Mouse (Mus musculus) liver, embryonic 16.5 days (tissue): Measurements from ENCODE around the gene Tfr2. TPM values are rescaled to one million over a fixed set of nuclear protein-coding genes. Genes with fewer than 3 reads are reported as not detected.

Experiments
- ATAC-seq: fragments of 200-750 bp; cut with Nextera tagmentation; 2 replicates; pipeline ENCODE4 v1.8.0; 2017; ENCODE audit warnings: low read depth, mild to moderate bottlenecking, moderate number of reproducible peaks, moderate library complexity
- H3K27ac ChIP-seq: fragments of 300-500 bp; sonication (generic); 2 replicates; pipeline ENCODE4 v1.5.1; 2014; ENCODE audit warnings: mild to moderate bottlenecking, low read length
- H3K27me3 ChIP-seq: fragments of 300-500 bp; sonication (generic); 2 replicates; pipeline ENCODE4 v1.6.1; 2014; ENCODE audit warnings: low read depth, low read length, mixed read lengths; ENCODE audit not compliant: control insufficient read depth, insufficient read depth
- H3K36me3 ChIP-seq: fragments of 300-500 bp; sonication (generic); 2 replicates; pipeline ENCODE4 v1.6.1; 2014; ENCODE audit warnings: mild to moderate bottlenecking; ENCODE audit not compliant: control insufficient read depth, insufficient read depth
- H3K4me1 ChIP-seq: fragments of 300-500 bp; sonication (generic); 2 replicates; pipeline ENCODE4 v1.6.1; 2014; ENCODE audit warnings: low read depth, low read length, mixed read lengths; ENCODE audit not compliant: control insufficient read depth
- H3K4me2 ChIP-seq: fragments of 300-500 bp; sonication (generic); 2 replicates; pipeline ENCODE4 v1.6.1; 2014; ENCODE audit warnings: low read depth, low read length, mixed read lengths
- H3K4me3 ChIP-seq: fragments of 300-500 bp; sonication (generic); 2 replicates; pipeline ENCODE4 v1.5.1; 2014; ENCODE audit warnings: low read depth, mild to moderate bottlenecking, low read length
- H3K9ac ChIP-seq: fragments of 300-500 bp; sonication (generic); 2 replicates; pipeline ENCODE4 v1.6.1; 2014; ENCODE audit warnings: low read depth, low read length
- H3K9me3 ChIP-seq: fragments of 300-500 bp; sonication (generic); replicated peaks from 2 replicates; pipeline ENCODE4 v1.6.1; 2016; ENCODE audit warnings: low read length; ENCODE audit not compliant: control insufficient read depth
- WGBS: fragments of 180-500 bp; shearing (Covaris S2); extraction: QIAGEN DNeasy Blood & Tissue Kit; methylation state at CpG from one replicate; pipeline ENCODE4 v1.1.7; 2014; ENCODE audit not compliant: insufficient replicate concordance; 5-methylcytosine and 5-hydroxymethylcytosine counted together
- polyA plus RNA-seq: library from polyadenylated mRNA; unstranded; fragments of >200 nt; fragmentation: Nextera tagmentation; extraction: Ambion mirVana; gene quantifications from 2 replicates; pipeline ENCODE4 v1.2.1, GENCODE M21; 2015

The Tfr2 gene
- polyA plus RNA-seq, 1 experiment from 2014 or later = 62.5 TPM

DNA sequence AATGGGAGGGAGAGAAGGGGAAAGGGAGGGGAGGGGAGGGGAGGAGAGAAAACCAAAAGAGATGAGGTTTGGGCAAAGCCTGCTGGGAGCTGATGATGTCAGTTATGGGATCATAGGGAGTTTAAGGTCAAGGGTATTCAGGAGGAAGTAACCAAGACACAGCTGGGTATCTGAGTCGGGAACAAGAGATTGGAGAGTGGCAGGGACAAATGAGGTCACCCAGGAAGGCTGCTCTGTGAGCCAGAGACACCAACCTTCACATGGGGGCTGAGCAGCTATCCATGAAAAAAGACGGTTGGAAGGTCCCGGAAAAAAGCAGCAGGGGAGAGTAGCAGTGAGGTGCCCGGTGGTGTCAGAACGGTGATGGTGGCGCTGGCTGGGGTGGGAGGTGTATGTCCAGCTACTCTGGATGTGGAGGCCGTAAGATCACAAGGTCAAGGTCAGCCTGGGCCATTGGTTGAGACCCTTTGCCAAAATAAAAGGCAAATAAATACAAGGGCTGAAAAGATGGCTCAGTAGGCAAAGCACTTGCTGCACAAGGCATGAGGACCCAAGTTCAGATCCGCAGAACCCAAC lies 1.3 kb upstream of the Tfr2 start:
- Histone ChIP-seq H3K27me3 (no peaks in the 10 kb centered on the region; the same call in 1 of the 2 replicates), H3K36me3 (no peaks in the 10 kb centered on the region), H3K9me3 (no peaks in the 10 kb centered on the region), H3K4me2 (no peak overlapping the region), H3K4me3 (no peak overlapping the region), H3K4me1 (peaks cover 40% of the 10 kb centered on the region), H3K27ac (no peak overlapping the region), H3K9ac (no peak overlapping the region)
- no peak for ATAC-seq
- WGBS = 76% methylated on average over 8 of the region's 8 CpGs

DNA sequence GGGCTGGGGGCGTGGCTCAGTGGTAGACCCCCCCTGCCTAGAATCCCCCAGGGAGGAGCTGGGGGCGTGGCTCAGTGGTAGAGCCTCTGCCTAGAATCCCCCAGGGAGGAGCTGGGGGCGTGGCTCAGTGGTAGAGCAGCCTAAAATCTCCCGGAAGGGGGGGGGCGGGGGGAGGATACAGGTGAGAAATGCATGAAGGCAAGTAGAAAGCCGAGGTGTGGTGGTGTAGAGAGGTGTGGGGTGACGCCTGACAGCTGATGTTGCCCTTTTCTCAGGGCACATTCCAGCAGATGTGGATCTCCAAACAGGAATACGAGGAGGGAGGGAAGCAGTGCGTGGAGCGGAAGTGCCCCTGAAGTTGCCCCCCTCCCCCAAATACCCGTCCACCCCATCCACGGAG lies 609 bp upstream of the Tfr2 start:
- H3K9ac ChIP-seq = peak overlapping the region; percentile 55; the same call in 1 of the 2 replicates
- no peaks in the 10 kb centered on the region for H3K36me3 ChIP-seq
- peak overlapping the region; percentile 91; the same call in 1 of the 2 replicates for H3K27ac ChIP-seq
- H3K4me3 ChIP-seq = 0 out of 2 replicates have a peak overlapping the region, but pooled peaks have one; percentile 69
- peaks cover 40% of the 10 kb centered on the region for H3K4me1 ChIP-seq
- peak overlapping the region; percentile 96 for H3K4me2 ChIP-seq
- ATAC-seq = no peak
- H3K9me3 ChIP-seq = no peaks in the 10 kb centered on the region
- no peaks in the 10 kb centered on the region; the same call in 1 of the 2 replicates for H3K27me3 ChIP-seq
- WGBS = 57% methylated on average over 12 of the region's 12 CpGs

DNA sequence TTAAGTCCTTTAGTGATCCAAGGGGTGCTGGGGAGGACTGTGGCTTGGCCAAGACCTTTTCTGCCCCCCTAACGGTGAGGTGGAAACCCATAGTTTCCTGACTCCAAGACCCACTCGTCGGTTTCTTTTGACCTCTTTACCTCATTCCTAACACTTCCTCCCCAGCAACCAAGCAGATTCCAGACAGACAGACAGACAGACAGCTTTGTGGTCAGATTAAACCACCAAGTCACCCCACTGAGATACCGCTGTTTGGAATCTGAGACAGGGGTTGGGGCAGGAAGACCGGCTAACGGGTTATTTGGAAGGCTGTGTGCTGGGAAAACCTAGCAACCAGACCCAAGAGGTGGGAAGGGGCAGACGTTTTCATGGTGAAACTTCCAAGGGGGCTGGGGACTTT lies 541 bp downstream of the Tfr2 start:
- H3K4me3 ChIP-seq = peak overlapping the region; percentile 69
- H3K4me1 ChIP-seq = peaks cover 40% of the 10 kb centered on the region
- peak overlapping the region; percentile 91 for H3K27ac ChIP-seq
- 2% methylated on average over 7 of the region's 7 CpGs for WGBS
- H3K36me3 ChIP-seq = peaks cover 6% of the 10 kb centered on the region
- ATAC-seq = no peak
- H3K9ac ChIP-seq = peak overlapping the region; percentile 79
- no peaks in the 10 kb centered on the region for H3K9me3 ChIP-seq
- no peaks in the 10 kb centered on the region; the same call in 1 of the 2 replicates for H3K27me3 ChIP-seq
- H3K4me2 ChIP-seq = peak overlapping the region; percentile 96

DNA sequence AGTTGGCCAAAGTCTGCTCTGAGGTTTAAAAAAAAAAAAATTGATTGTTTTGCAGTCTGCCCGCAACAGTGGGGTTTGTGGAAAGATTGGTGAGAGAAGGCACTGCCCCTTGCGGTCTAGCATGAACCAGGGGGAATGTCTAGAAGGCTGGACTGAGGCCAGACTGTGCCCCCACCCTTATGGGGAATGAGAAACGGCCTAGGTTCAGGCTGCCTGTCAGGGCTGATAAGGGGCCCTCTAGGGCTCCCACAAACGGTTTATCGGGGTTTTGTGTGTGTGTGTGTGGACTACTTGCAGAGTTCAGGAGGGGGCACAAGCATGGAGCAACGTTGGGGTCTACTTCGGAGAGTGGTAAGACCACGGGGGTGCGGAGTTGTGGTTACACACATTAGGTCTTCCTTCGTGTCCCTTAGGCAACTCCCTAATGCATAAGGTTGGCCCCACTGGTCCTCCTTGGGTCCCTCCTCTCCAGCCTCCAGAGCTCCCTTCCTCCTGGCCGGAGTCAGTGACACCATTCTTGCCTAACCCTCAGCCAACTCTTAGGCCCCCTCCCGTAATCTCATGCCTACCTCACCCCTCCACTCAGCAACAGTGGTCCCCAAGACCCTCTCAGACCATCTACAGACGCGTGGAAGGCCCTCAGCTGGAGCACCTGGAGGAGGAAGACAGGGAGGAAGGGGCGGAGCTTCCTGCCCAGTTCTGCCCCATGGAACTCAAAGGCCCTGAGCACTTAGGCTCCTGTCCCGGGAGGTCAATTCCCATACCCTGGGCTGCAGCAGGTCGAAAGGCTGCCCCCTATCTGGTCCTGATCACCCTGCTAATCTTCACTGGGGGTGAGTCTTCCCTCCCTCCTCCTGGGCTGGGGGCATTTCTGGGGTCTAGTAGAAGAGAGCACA lies 1.3 kb downstream of the Tfr2 start:
- ATAC-seq = peak; percentile 93
- Histone ChIP-seq H3K9ac (peak overlapping the region; percentile 79), H3K4me1 (peaks cover 40% of the 10 kb centered on the region), H3K9me3 (no peaks in the 10 kb centered on the region), H3K4me2 (peak overlapping the region; percentile 96), H3K27ac (peak overlapping the region; percentile 91), H3K36me3 (peaks cover 6% of the 10 kb centered on the region), H3K4me3 (peak overlapping the region; percentile 69), H3K27me3 (no peaks in the 10 kb centered on the region; the same call in 1 of the 2 replicates)
- WGBS = 9% methylated on average over 17 of the region's 17 CpGs

DNA sequence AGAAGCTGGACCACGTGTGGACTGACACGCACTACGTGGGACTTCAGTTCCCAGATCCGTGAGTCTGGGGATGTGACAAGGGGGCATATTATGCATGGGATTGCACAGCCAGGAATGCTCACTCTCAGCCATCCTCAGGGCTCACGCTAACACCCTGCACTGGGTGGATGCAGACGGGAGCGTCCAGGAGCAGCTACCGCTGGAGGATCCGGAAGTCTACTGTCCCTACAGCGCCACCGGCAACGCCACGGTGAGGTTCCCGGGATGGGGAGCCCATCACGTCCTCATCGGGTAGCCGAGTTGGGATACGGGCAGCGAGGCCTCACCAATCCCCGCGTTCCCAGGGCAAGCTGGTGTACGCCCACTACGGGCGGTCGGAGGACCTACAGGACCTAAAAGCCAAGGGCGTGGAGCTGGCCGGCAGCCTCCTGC lies 4.8 kb downstream of the Tfr2 start:
- ATAC-seq = no peak
- Histone ChIP-seq H3K9me3 (no peaks in the 10 kb centered on the region), H3K4me3 (no peak overlapping the region), H3K27ac (no peak overlapping the region), H3K9ac (no peak overlapping the region), H3K4me1 (peaks cover 26% of the 10 kb centered on the region), H3K36me3 (peaks cover 28% of the 10 kb centered on the region), H3K27me3 (no peaks in the 10 kb centered on the region), H3K4me2 (peak overlapping the region; percentile 14; the same call in 1 of the 2 replicates)
- WGBS = 54% methylated on average over 27 of the region's 27 CpGs

DNA sequence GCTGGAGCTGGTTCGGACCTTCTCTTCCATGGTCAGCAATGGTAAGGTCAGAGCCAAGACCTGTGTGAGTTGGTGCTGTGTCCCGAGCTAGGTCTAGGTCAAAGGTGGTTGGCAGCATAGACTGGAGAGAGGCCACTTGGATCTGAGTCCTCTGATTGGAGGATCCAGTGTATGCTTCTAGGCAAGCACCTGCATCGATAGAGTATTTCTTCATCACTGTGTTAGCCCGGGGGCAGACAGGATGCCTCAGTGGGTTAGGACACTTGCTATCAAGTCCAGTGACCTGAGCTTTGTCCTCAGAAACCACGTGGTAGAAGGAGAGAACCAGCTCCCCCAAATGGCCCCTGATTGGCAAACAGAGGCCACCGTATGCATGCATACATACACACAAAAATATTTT lies 10.6 kb downstream of the Tfr2 start:
- Histone ChIP-seq H3K9me3 (no peaks in the 10 kb centered on the region), H3K4me1 (no peaks in the 10 kb centered on the region; the same call in 1 of the 2 replicates)
- ATAC-seq = peak; percentile 59

DNA sequence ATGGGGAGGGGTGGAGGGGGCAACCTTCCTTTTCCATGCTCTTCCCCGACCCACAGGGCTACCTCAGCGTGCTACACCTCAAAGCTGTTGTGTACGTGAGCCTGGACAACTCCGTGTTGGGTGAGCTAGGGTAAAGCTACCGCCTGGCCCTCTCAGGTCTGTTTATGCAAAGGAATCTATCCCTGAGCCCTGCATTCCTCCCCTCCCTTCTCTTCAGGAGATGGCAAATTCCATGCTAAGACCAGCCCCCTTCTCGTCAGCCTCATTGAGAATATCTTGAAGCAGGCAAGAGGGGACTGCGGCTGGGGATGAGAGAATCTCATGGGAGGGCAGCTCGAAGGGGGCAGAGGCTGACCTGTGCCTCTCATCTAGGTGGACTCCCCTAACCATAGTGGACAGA lies 13.1 kb downstream of the Tfr2 start:
- WGBS = 64% methylated on average over 8 of the region's 8 CpGs
- Histone ChIP-seq H3K36me3 (peaks cover 36% of the 10 kb centered on the region), H3K9ac (no peak overlapping the region), H3K4me3 (no peak overlapping the region), H3K9me3 (peaks cover 5% of the 10 kb centered on the region; the same call in 1 of the 2 replicates), H3K27ac (no peak overlapping the region), H3K4me2 (no peak overlapping the region), H3K4me1 (no peaks in the 10 kb centered on the region; the same call in 1 of the 2 replicates), H3K27me3 (no peaks in the 10 kb centered on the region)
- ATAC-seq = no peak

More for the DNA sequence above, 10.6 kb downstream of the Tfr2 start:
- H3K27me3 ChIP-seq = no peaks in the 10 kb centered on the region
- WGBS = 48% methylated on average over 6 of the region's 6 CpGs
- H3K4me3 ChIP-seq = no peak overlapping the region
- no peak overlapping the region for H3K9ac ChIP-seq
- H3K27ac ChIP-seq = no peak overlapping the region
- H3K4me2 ChIP-seq = no peak overlapping the region
- peaks cover 35% of the 10 kb centered on the region for H3K36me3 ChIP-seq

DNA sequence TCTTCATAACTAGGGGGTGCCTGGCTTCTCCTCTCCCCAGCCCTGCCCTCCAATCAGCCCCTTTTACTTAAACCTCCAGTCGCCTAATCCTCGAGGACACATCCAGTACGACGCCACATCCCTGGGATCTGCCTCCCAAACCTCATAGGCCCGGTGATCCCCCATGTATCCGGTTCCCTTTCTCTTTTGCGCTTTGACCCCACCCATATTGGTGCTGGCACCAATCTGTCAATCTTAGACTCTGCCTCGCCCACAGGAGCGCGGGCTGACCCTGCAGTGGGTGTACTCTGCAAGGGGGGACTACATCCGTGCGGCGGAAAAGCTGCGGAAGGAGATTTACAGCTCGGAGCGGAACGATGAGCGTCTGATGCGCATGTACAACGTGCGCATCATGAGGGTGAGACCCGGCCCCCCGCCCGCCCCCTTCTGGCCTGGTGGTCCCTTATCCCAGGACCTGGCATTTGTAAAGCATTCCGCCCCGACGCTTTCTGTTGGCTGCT lies 14.1 kb downstream of the Tfr2 start:
- whole genome bisulfite sequencing = 36% methylated on average over 27 of the region's 27 CpGs
- peaks cover 30% of the 10 kb centered on the region for H3K36me3 ChIP-seq
- H3K4me2 ChIP-seq = peak overlapping the region; percentile 22; the same call in 1 of the 2 replicates

More for the DNA sequence above, 14.1 kb downstream of the Tfr2 start:
- no peak for ATAC-seq
- no peak overlapping the region for H3K27ac ChIP-seq
- H3K9ac ChIP-seq = no peak overlapping the region
- peaks cover 6% of the 10 kb centered on the region; the same call in 1 of the 2 replicates for H3K9me3 ChIP-seq
- no peaks in the 10 kb centered on the region for H3K27me3 ChIP-seq
- peak overlapping the region; percentile 14 for H3K4me3 ChIP-seq
- no peaks in the 10 kb centered on the region; the same call in 1 of the 2 replicates for H3K4me1 ChIP-seq
